Mouse (Mus musculus): ENCODE results near the gene Fam196b.

The Fam196b gene

GRCm38 (mm10) chr11:34314534-34315379 is at the start of gene Fam196b:
Gene Fam196b, plus strand, starts transcription at chr11:34314822.
- DNase-seq: no peak

- DNase-seq: no peak
Measured at GRCm38 (mm10) chr11:34272016-34272415, 42.6 kb upstream of the Fam196b start.

GRCm38 (mm10) chr11:34275941-34276340 is 38.7 kb upstream of the Fam196b start:
- no peak for DNase-seq

- DNase-seq: no peak
Measured at GRCm38 (mm10) chr11:34276363-34277046, 38.1 kb upstream of the Fam196b start.

- DNase-seq: no peak
Measured at GRCm38 (mm10) chr11:34277047-34277445, 37.6 kb upstream of the Fam196b start.

- DNase-seq: no peak
Measured at GRCm38 (mm10) chr11:34284124-34284808, 30.4 kb upstream of the Fam196b start.

GRCm38 (mm10) chr11:34290265-34290664 is 24.4 kb upstream of the Fam196b start:
- DNase-seq: no peak

GRCm38 (mm10) chr11:34290708-34291107 is 23.9 kb upstream of the Fam196b start:
- no peak for DNase-seq

- DNase-seq: no peak
Measured at GRCm38 (mm10) chr11:34291304-34291703, 23.3 kb upstream of the Fam196b start.

- DNase-seq: no peak
Measured at GRCm38 (mm10) chr11:34297698-34298378, 16.8 kb upstream of the Fam196b start.

GRCm38 (mm10) chr11:34299550-34299949 is 15.1 kb upstream of the Fam196b start:
- no peak for DNase-seq

- no peak for DNase-seq
Measured at GRCm38 (mm10) chr11:34300064-34300463, 14.6 kb upstream of the Fam196b start.

- no peak for DNase-seq
Measured at GRCm38 (mm10) chr11:34306231-34306630, 8.4 kb upstream of the Fam196b start.

- no peak for DNase-seq
Measured at GRCm38 (mm10) chr11:34308731-34309130, 5.9 kb upstream of the Fam196b start.

GRCm38 (mm10) chr11:34309360-34309759 is 5.3 kb upstream of the Fam196b start:
- no peak for DNase-seq

GRCm38 (mm10) chr11:34311717-34312116 is 2.9 kb upstream of the Fam196b start:
- DNase-seq: no peak

GRCm38 (mm10) chr11:34312208-34312607 is 2.4 kb upstream of the Fam196b start:
- no peak for DNase-seq

GRCm38 (mm10) chr11:34315383-34315782 is 761 bp downstream of the Fam196b start:
- no peak for DNase-seq

- DNase-seq: no peak
Measured at GRCm38 (mm10) chr11:34316176-34316575, 1.6 kb downstream of the Fam196b start.

- DNase-seq: no peak
Measured at GRCm38 (mm10) chr11:34317001-34317400, 2.4 kb downstream of the Fam196b start.

- DNase-seq: no peak
Measured at GRCm38 (mm10) chr11:34319282-34319681, 4.7 kb downstream of the Fam196b start.

- DNase-seq: no peak
Measured at GRCm38 (mm10) chr11:34323664-34324063, 9.0 kb downstream of the Fam196b start.

All from cerebellum, adult 11-12 months (tissue).